In genomic region chr4:110351178-110352000, GRCm38 (mm10) we compare ENCODE assay signal across 9 mouse cellular contexts. TPM values are rescaled to one million over a fixed set of nuclear protein-coding genes. Genes with fewer than 3 reads are reported as not detected.
DNase-seq lines count a peak whose midpoint lies in the region; ATAC-seq and TF ChIP-seq lines count a peak whose summit lies in the region.
"Had no signal": no experiment of that assay in that cellular context is flagged by ENCODE, and none has a peak within 500 bp of the region (broad histone marks: within the 10 kb centered on the region; RNA-seq: fewer than 3 reads in every experiment).

Gene Elavl4, minus strand, starts transcription at chr4:110351909.

- intact Hi-C loops in left cerebral cortex, postnatal 25 days (cut with DNase I): loop anchor here (2.0 kb wide), 1 partner anchor 65 kb away; no protein-coding TSS in a partner anchor

- under 1% methylated on average over 75 of the region's 75 CpGs for WGBS in intestine, postnatal 0 days
- WGBS in midbrain, embryonic 12.5 days: under 1% methylated on average over 75 of the region's 75 CpGs
- 2% methylated on average over 75 of the region's 75 CpGs for WGBS in spleen, adult 2 months

- H3K4me2 ChIP-seq in intestine, postnatal 0 days (replicated peaks; ENCODE audit: low read depth): peak within 1 kb of the TSS; percentile 98
- peak within 1 kb of the TSS; percentile 72 for H3K4me2 ChIP-seq in midbrain, embryonic 12.5 days (replicated peaks)

- DNase-seq in adrenal gland, postnatal 14 days: peak; percentile 73
- DNase-seq in gastrocnemius, postnatal 4 days (ENCODE audit: low spot score in 2 of 2): peak; percentile 42 to 44
- peak; percentile 71 to 82 for DNase-seq in left cerebral cortex, postnatal 25 days (ENCODE audit: low spot score in 2 of 2)
- peak in 1 of 2 experiments; percentile 2 for DNase-seq in spleen, adult 2 months (ENCODE audit: low read depth in 1 of 2, low spot score in 2 of 2)
- no peak for DNase-seq in adipocyte (ENCODE audit: low spot score)

- peaks cover 1% of the 10 kb centered on the region; the same call in 1 of the 2 replicates for H3K4me1 ChIP-seq in cortical plate, adult 2 months (ENCODE audit: control insufficient read depth, insufficient read depth, low read length)
- no peaks in the 10 kb centered on the region for H3K4me1 ChIP-seq in intestine, postnatal 0 days (replicated peaks; ENCODE audit: control insufficient read depth, insufficient read depth, low read length)
- peaks cover 4% of the 10 kb centered on the region; the same call in 1 of the 2 replicates for H3K4me1 ChIP-seq in midbrain, embryonic 12.5 days
- no peaks in the 10 kb centered on the region for H3K4me1 ChIP-seq in spleen, adult 2 months (ENCODE audit: control insufficient read depth, insufficient read depth, insufficient read length)

- no peak within 1 kb of the TSS for H3K9ac ChIP-seq in intestine, postnatal 0 days (ENCODE audit: low read depth, low read length)
- peak within 1 kb of the TSS; percentile 76 for H3K9ac ChIP-seq in midbrain, embryonic 12.5 days (replicated peaks)

- no peaks in the 10 kb centered on the region for H3K9me3 ChIP-seq in intestine, postnatal 0 days (ENCODE audit: control insufficient read depth)
- no peaks in the 10 kb centered on the region for H3K9me3 ChIP-seq in midbrain, embryonic 12.5 days

- peak within 1 kb of the TSS; percentile 97 for H3K27ac ChIP-seq in cortical plate, adult 2 months (ENCODE audit: insufficient read depth, low read length)
- H3K27ac ChIP-seq in intestine, postnatal 0 days (ENCODE audit: low read depth, low read length): no peak within 1 kb of the TSS
- peak within 1 kb of the TSS; percentile 84 for H3K27ac ChIP-seq in midbrain, embryonic 12.5 days (replicated peaks)
- H3K27ac ChIP-seq in spleen, adult 2 months (ENCODE audit: insufficient read depth, low read length): no peak within 1 kb of the TSS

- H3K36me3 ChIP-seq in intestine, postnatal 0 days (ENCODE audit: control insufficient read depth, insufficient read depth): no peaks in the 10 kb centered on the region
- no peaks in the 10 kb centered on the region for H3K36me3 ChIP-seq in midbrain, embryonic 12.5 days
- no peaks in the 10 kb centered on the region for H3K36me3 ChIP-seq in spleen, adult 2 months (ENCODE audit: control insufficient read depth, insufficient read depth, low read length)

- ATAC-seq in intestine, postnatal 0 days: peak; percentile 83
- peak; percentile 97 for ATAC-seq in midbrain, embryonic 12.5 days (ENCODE audit: low FRiP score, low read depth)

- TF ChIP-seq POLR2A in cortical plate, adult 2 months (IDR thresholded peaks at IDR 0.05; ENCODE audit: extremely low read depth, insufficient read depth, low read length): peak; percentile 53; the same call in 1 of the 2 replicates
- no peak for TF ChIP-seq POLR2A in spleen, adult 2 months (IDR thresholded peaks at IDR 0.05; ENCODE audit: low read depth, low read length)

- peak; percentile 37 for TF ChIP-seq CTCF in cortical plate, adult 2 months (IDR thresholded peaks at IDR 0.05; ENCODE audit: extremely low read depth, insufficient read depth, low read length)
- TF ChIP-seq CTCF in intestine, postnatal 0 days (IDR thresholded peaks at IDR 0.05; ENCODE audit: low read depth): peak; percentile 75
- no peak for TF ChIP-seq CTCF in spleen, adult 2 months (IDR thresholded peaks at IDR 0.05; ENCODE audit: extremely low read depth, insufficient read depth, insufficient read length, insufficient replicate concordance)

- H3K27me3 ChIP-seq in intestine, postnatal 0 days (replicated peaks; ENCODE audit: control insufficient read depth, insufficient read depth, low read length): no peaks in the 10 kb centered on the region
- H3K27me3 ChIP-seq in midbrain, embryonic 12.5 days: no peaks in the 10 kb centered on the region
- peaks cover 5% of the 10 kb centered on the region; the same call in 1 of the 2 replicates for H3K27me3 ChIP-seq in spleen, adult 2 months (ENCODE audit: control insufficient read depth, insufficient read depth, low read length)

- peak within 1 kb of the TSS; percentile 91 for H3K4me3 ChIP-seq in cortical plate, adult 2 months (ENCODE audit: insufficient read depth, low read length)
- H3K4me3 ChIP-seq in intestine, postnatal 0 days (ENCODE audit: low read depth, low read length): peak within 1 kb of the TSS; percentile 58
- peak within 1 kb of the TSS; percentile 73 for H3K4me3 ChIP-seq in midbrain, embryonic 12.5 days
- peak within 1 kb of the TSS; percentile 13 for H3K4me3 ChIP-seq in spleen, adult 2 months (ENCODE audit: extremely low read depth, insufficient read depth, insufficient read length)

RNA-seq across cellular contexts. Expression of gene Elavl4, which starts in this region (rescaled TPM):
- total RNA-seq in adrenal gland, postnatal 14 days (2021): 3.8 and 9.6 TPM in 2 replicates
- polyA plus RNA-seq in cortical plate, adult 2 months (2012; rRNA removed): 49.5 and 51.2 TPM in 2 replicates
- total RNA-seq in gastrocnemius, postnatal 4 days (2021): under 1 TPM; 0.29 to 0.52 TPM
- polyA plus RNA-seq in intestine, postnatal 0 days (2015; fragmentation: Nextera tagmentation; extraction: Ambion mirVana): 25.9 and 30.0 TPM in 2 replicates
- 100 to 1,000 TPM in 1 of 2 experiments, 10 to 100 TPM in 1; 90.6 to 118 TPM for total RNA-seq in left cerebral cortex, postnatal 25 days (2021)
- 218 and 248 TPM in 2 replicates for polyA plus RNA-seq in midbrain, embryonic 12.5 days (2016; fragmentation: Nextera tagmentation; extraction: Ambion mirVana)
- polyA plus RNA-seq in spleen, adult 2 months (2012; rRNA removed): 0.36 TPM in 1 of 2 replicates, not detected in the other
- polyA plus RNA-seq: gonadal fat pad, adult 2 months had no signal

Comparison
In these comparisons a context has a peak if more than half of its experiments do, and no peak if none do; other contexts are left out.
1. RNA of gene Elavl4 (polyA plus RNA-seq): 218 to 248 TPM in midbrain, embryonic 12.5 days, 49.5 to 51.2 TPM in cortical plate, adult 2 months and 25.9 to 30.0 TPM in intestine, postnatal 0 days; 0.36 TPM in spleen, adult 2 months; every median in the first group is over 10 times any median in the second.
2. Peak in DNase-seq in gastrocnemius, postnatal 4 days; RNA of the gene not detected or under 1 TPM.
3. H3K27ac ChIP-seq: peak in cortical plate, adult 2 months (single experiment) and midbrain, embryonic 12.5 days (single experiment); none in intestine, postnatal 0 days (single experiment) and spleen, adult 2 months (single experiment).
4. H3K4me3 ChIP-seq: peak in every context shown above with its lines; median percentile 91 in cortical plate, adult 2 months; 73 in midbrain, embryonic 12.5 days; 58 in intestine, postnatal 0 days; 13 in spleen, adult 2 months.